In the genomic region with DNA sequence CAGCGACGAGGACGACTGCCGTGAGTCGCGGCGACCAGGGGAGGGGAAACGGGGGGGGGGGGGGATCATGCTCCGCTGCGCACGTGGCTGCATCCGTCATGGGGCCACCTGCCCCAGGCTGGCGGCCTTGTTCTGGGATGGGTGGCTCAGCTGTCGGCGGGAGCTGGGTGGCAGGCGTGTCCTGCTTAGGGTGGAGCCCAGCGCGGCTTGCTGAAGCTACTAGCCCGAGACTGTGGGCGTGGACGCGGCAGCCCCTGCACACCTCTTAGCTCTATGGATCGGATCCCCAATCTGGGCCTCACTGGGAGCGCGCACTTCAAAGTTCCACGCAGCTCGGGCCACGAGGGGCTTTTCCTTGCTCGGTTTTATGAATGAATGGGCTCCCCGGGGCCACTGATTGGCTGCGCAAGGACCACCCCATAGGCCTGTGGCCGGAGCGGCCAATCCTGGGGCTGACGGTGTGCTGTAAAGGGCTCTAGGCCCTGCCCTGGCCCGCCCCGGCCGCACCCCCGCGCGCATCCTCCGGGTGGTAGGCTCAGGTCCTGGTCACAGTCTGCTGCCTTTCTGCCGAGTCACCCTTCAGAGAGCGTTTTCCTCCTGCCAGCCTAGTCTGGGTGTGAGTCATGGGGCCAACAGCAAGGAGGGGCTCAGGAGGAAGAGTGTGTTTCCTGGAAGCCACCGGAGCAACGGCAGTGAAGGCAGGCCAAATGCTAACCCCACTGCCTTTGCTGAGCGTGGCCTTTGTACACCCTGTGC, we compare ENCODE assay signal across 8 mouse cellular contexts. TPM values are rescaled to one million over a fixed set of nuclear protein-coding genes. Genes with fewer than 3 reads are reported as not detected.
A peak's percentile ranks its signal among the peaks of the same experiment; 100 is the strongest.
DNase-seq lines count a peak whose midpoint lies in the region; ATAC-seq and TF ChIP-seq lines count a peak whose summit lies in the region.

No protein-coding gene starts in this region.

- H3K27me3 ChIP-seq in forebrain, postnatal 0 days (ENCODE audit: insufficient read depth, low read length), result no peaks in the 10 kb centered on the region
- H3K27me3 ChIP-seq in hindbrain, embryonic 11.5 days (ENCODE audit: control insufficient read depth, insufficient read depth, low read length), result no peaks in the 10 kb centered on the region

- WGBS in forebrain, postnatal 0 days, result under 1% methylated on average over 42 of the region's 46 CpGs
- WGBS in hindbrain, embryonic 11.5 days, result under 1% methylated on average over 39 of the region's 46 CpGs

- peak overlapping the region; percentile 83 for H3K4me3 ChIP-seq in forebrain, postnatal 0 days (ENCODE audit: low read depth, low read length)
- H3K4me3 ChIP-seq in hindbrain, embryonic 11.5 days (ENCODE audit: low read depth, low read length), result peak overlapping the region; percentile 83

- no peak for TF ChIP-seq CTCF in forebrain, postnatal 0 days (IDR thresholded peaks at IDR 0.05; ENCODE audit: low read depth)

- H3K9me3 ChIP-seq in forebrain, postnatal 0 days (ENCODE audit: low read length), result no peaks in the 10 kb centered on the region
- no peaks in the 10 kb centered on the region for H3K9me3 ChIP-seq in hindbrain, embryonic 11.5 days (ENCODE audit: control insufficient read depth, low read length)

- H3K9ac ChIP-seq in forebrain, postnatal 0 days, result peak overlapping the region; percentile 95
- H3K9ac ChIP-seq in hindbrain, embryonic 11.5 days (ENCODE audit: low read depth, low read length), result peak overlapping the region; percentile 91

- H3K4me1 ChIP-seq in forebrain, postnatal 0 days (ENCODE audit: insufficient read depth), result peaks cover 29% of the 10 kb centered on the region
- H3K4me1 ChIP-seq in hindbrain, embryonic 11.5 days (replicated peaks; ENCODE audit: control insufficient read depth, insufficient read depth, low read length), result peaks cover 5% of the 10 kb centered on the region; the same call in 1 of the 2 replicates

- peak overlapping the region; percentile 97 for H3K27ac ChIP-seq in forebrain, postnatal 0 days (ENCODE audit: low read depth, low read length)
- peak overlapping the region; percentile 94 for H3K27ac ChIP-seq in hindbrain, embryonic 11.5 days (ENCODE audit: low read depth, low read length)

- peak; percentile 98 for DNase-seq in Muller cell, postnatal 12 days (ENCODE audit: inconsistent ontology term)
- DNase-seq in cerebellum, adult 8-10 months, result peak; percentile 70
- peak; percentile 75 for DNase-seq in forebrain, postnatal 0 days
- peak; percentile 85 for DNase-seq in hindbrain, embryonic 11.5 days (ENCODE audit: low spot score)
- peak; percentile 64 to 68 for DNase-seq in layer of hippocampus, postnatal 36 days
- DNase-seq in lung, postnatal 36 days, result peak; percentile 81
- DNase-seq in retina, embryonic 14.5 days (ENCODE audit: low spot score), result peak; percentile 85
- peak; percentile 74 for DNase-seq in thymus, postnatal 25 days

- peak; percentile 62 for ATAC-seq in forebrain, postnatal 0 days
- peak; percentile 88 for ATAC-seq in hindbrain, embryonic 11.5 days (ENCODE audit: low FRiP score)

- peak overlapping the region; percentile 88 for H3K4me2 ChIP-seq in forebrain, postnatal 0 days (ENCODE audit: low read depth)
- H3K4me2 ChIP-seq in hindbrain, embryonic 11.5 days (replicated peaks; ENCODE audit: low read depth, low read length), result peak overlapping the region; percentile 91

- peaks cover 20% of the 10 kb centered on the region; the same call in 1 of the 2 replicates for H3K36me3 ChIP-seq in forebrain, postnatal 0 days (ENCODE audit: insufficient read depth)
- H3K36me3 ChIP-seq in hindbrain, embryonic 11.5 days (ENCODE audit: control insufficient read depth, insufficient read depth, low read length), result no peaks in the 10 kb centered on the region

RNA-seq across cellular contexts. Expression of a gene that starts 1.5 kb away (rescaled TPM):
- 60.7 and 90.2 TPM in 2 replicates for total RNA-seq in forebrain, postnatal 0 days (2014; rRNA removed)
- 21.9 and 38.3 TPM in 2 replicates for polyA plus RNA-seq in forebrain, postnatal 0 days (2015; fragmentation: Nextera tagmentation; extraction: Ambion mirVana)
- polyA plus RNA-seq in hindbrain, embryonic 11.5 days (2014; fragmentation: Nextera tagmentation; extraction: Ambion mirVana), result 22.6 and 24.9 TPM in 2 replicates
- 10 to 100 TPM; 91.7 to 95.3 TPM for total RNA-seq in layer of hippocampus, postnatal 36 days (2021)

Comparison
In these comparisons a context has a peak if more than half of its experiments do, and no peak if none do; other contexts are left out.
1. Peak in every context shown above with its lines: DNase-seq, ATAC-seq, H3K4me3 ChIP-seq and H3K27ac ChIP-seq.